Mouse (Mus musculus): ENCODE measurements at regions not wholly inside any gene's neighbourhood (a gene's known extent, or its start where the extent isn't known, plus 50 kb on each side); places are given as distances from the start of the nearest gene placed in this dataset.
A peak's percentile ranks its signal among the peaks of the same experiment; 100 is the strongest.
"Not testable (repeated sequence)": the region's sequence is repeated elsewhere in the genome, so short reads cannot be mapped to it uniquely, and the experiment has no call there.

DNA sequence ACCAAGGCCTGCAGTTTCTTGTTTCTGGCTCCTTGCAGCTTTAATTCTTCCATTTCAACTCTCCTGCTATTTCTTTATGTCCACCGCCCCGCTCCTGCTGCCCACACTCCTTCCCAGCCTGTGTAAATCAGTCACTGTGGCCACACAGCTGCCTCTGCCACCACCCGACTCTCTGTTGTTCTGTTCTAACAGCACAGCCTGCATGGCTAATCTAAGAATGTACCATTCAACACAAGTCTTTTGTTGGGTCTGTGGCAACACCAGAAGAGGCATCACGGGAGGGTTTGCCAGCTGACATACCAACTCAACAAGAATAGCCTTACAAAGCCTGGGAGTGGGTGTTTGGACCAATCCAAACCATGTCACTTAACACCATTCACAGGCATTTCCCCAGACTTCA is 264.9 kb upstream of the Pum3 start:
- no peak for DNase-seq

DNA sequence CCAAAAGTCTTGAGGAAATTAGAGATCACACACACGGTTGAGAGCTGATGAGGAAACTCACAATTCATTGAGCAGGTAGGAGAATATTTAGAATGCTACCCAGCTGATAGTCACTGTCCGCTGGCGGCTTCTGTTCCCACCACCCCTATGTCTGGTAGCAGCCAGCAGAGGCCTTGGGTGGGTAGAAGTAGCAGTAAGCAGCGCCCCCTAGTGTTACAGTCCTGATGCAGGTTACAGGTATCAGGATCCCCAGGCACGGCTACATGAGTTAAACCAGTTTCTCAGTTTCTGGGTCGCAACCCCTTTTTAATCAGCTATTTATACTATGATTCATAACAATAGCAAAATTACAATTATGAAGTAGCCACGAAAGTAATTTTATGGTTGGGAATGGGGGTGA is 264.1 kb upstream of the Pum3 start:
- no peak for DNase-seq

DNA sequence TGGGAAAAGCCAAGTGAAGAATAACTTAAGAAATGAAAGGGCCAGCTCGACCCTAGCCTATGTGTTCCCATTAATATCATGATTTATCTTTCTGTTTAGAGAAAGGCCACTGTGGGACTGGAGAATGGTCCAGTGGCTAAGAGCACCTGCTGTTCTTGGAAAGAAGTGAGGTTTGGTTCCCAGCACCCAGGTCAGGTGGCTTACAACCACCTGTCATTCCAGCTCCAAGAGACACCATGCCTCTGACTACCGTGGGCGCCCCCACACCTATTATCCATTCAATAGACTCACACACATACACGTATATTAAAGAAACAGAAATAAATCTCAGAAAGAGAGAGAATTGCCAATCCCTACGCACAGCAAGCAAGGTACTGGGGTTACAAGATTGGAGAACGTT is 263.3 kb upstream of the Pum3 start:
- no peak for DNase-seq

DNA sequence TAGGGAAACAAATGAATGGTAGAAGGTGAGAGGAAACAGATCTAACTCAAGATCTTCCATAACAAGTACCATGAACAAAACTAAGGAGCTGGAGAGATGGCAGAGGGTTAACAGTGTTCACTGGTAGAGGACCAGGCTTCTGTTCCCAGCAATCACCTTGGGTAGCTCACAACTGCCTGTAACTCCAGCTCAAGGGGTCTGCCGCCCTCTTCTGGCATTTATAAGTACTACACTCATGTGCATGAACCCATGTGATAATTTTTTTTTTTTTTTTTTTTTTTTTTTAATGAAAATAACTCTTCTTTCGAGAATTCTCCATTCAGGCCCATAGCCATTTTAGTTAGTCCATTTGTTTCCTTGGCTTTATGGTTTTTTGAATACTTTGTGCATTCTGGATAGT is 253.8 kb upstream of the Pum3 start:
- DNase-seq: no peak

DNA sequence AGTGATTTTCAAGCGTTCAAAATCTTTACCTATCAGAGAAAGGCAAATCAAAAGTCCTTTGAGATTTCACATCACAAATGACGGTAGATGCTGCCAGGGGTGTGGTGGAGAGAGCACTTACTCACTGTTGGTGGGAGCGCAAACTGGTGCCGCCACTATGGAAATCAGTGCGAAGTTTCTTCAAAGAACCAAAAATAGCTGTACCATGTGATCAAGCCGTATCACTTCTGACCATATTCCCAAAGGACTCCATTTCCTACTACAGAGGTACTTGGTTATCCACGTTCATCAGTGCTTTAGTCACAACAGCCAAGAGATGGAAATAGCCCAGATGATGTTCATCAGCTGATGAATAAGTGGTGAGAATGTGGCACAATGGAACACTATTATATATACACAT is 249.8 kb upstream of the Pum3 start:
- no peak for DNase-seq

DNA sequence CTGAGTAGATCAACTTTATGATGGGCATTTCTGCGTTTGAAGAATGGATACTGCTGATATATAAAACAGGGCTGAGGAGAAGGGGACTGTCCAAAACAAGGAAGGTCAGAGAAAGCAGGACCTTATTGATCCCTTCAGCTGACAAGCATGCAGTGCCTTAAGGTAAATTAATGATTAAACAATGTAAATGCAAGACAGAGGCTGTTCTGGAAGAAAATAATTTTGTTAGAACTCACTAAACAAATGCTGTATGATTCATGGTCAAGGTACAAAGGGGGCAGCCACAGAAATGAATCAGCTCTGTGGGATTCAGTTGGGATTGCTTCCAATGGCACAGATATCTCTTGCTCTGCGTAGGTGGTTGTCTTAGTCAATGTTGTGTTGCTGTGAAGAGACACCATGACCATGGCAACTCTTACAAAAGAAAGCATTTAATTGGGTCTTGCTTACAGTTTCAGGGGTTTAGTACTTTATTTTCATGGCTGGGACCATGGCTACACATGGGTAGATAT is 243.1 kb upstream of the Pum3 start:
- no peak for DNase-seq

DNA sequence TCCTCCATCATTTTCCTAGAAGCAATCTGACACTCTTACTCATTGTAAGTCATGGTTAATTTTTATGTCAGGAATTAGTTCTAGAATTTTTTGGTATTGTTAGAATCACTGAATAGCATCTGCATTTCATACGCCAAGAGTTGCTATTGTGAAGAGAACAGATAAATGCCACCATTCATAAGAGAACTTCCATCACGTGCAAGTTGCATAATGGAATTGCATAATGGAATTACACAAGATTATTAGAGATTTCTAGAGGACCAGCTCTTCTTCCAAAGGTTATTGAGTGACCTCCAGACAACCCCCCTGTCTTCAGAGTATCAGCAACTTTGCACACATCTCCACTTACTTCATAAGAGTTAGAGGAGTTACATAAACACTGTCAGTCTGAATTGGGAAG is 233.7 kb upstream of the Pum3 start:
- no peak for DNase-seq

DNA sequence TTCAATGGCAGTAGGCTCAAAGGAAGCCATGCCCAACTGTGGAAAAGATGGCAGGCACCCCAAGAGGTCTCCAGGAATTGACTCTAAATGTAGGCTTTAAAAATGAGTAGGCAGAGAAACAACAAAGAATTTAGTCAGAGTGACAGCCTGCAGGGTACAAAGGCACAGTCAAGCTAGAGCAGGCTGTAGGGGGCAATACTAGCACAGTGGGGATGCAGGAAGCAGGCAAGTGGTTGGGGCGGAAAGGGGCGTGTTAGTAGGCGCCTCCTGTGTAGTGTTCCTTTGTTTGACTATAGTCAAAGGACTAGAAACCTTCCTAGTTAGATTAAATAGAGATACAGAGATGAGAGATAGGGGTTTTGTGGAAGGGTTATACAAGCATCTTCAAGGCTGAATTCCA is 211.4 kb upstream of the Pum3 start:
- no peak for DNase-seq

DNA sequence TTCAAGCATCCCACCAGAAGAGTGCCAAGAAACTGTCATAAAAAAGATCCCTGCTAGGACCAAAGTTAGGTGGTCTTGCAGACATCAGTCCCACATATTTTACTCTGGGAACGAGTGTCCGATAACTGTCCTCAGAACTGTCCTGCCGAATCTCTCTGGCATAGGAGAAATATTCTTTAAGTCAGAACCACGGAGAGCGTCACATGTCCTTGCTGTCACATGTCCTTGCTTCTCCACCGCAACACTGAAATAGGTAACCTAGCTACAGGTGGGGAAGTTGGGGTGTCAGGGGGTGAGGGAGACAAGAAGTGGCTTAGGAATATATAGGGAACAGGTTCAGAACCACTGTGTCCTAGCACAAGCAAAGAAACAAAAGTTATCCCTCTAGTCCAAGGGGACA is 203.5 kb upstream of the Pum3 start:
- DNase-seq: no peak

DNA sequence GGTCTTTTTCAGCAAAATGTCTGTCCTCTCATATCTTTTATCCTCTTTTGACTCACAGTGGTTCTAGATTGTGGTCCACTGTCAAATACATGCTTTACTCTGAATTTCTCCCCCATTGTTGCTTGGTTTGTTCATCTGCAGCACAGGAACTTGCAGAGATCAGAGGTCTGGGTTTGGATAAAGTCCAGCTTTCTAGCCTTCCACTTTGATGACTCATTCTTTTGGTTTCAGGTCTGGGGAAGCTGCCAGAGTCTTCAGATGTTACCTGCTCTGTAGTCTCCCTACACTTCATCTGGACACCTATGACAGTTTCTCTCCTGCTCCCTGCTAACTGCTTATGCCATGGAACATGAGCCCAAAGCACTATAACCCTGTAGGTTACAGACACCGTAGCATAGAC is 198.0 kb upstream of the Pum3 start:
- no peak for DNase-seq

DNA sequence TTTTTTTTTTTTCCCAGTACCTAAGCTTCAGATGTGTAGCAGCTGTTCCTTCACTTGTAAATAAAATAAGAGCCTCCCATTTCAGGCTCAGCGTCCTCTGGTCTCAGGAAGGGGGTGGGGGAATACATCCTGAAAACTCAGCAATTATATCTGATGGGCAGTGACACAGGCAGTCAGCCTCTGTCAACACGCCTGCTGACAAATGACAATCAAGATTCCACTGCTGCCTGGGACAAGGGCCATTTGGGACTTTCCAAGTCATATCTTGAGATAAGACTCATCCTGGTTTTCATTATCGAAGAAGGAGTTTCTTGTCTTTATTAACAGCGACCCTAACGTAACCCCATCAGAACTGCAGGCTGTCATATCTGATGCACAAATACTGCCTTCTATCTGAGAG is 187.9 kb upstream of the Pum3 start:
- DNase-seq: no peak

DNA sequence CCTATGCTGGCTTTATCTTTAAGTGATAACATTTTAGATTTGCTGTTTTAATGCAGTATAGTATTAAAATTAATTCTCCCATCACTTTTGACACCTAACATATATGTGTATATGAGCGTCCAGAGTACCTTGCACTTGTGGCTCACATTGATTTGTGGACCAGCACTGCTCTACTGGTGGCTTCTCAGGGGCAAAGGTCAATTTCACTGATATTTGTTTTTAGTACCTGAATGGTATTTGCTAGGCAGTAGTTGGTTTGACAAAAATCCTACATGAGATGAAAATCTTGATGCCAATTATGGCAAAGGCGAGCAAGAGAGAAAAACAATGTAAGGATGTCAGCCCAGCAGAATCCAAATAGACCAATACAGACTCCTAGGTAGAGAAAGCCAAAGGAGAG is 177.3 kb upstream of the Pum3 start:
- DNase-seq: no peak

DNA sequence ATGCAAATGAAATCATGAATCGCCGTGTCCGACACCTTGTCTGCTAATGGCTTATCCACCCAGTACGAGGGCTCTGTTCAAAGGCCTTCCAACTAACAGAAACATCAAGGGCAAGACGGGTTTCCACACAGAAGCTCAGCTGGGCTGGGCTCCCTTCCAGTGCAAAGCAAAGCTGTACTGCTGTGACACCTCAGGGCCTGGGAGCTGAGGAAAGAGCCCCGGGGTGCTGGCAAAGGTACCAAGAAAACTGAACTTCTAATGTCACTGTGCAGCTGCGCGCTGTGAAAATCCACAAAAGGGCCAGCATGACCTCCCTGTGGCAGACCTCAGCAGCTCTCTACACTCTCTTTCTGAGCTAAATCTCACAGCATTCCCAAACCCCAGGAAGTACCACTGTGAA is 173.7 kb upstream of the Pum3 start:
- DNase-seq: no peak

DNA sequence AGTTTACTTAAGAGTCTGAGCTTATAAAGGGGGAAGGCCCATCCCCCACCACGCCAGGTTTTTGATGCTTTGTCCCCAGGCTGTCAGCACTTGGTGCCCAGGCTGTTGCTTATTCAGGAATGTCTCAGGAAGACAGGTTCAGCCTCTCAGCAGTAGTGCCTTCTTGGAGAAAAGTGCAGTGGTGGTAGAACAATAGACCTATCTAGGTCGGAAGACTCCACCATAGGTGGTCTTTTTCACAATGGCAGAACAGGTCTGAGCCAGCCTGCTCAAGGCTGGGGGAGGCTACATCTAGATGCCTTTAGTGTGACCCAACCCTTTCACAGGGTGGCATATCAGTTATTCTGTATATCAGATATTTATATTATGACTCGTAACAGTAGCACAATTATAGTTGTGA is 171.9 kb upstream of the Pum3 start:
- DNase-seq: no peak

DNA sequence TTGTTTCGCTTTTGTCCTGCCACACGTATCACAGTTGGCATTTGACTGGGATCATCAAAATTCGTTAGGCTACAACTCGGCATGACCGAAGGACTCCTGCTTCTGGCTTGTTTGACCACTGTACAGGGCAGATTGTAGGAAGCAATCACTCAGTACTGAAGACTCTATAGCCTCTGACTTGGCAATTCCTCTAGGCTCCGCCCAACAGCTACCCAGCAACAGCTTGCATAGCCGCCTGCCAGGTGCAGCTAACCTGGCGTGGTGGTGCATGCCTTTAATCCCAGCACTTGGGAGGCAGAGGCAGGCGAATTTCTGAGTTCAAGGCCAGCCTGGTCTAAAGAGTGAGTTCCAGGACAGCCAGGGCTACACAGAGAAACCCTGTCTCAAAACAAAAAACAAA is 170.8 kb upstream of the Pum3 start:
- DNase-seq: not testable (repeated sequence)

DNA sequence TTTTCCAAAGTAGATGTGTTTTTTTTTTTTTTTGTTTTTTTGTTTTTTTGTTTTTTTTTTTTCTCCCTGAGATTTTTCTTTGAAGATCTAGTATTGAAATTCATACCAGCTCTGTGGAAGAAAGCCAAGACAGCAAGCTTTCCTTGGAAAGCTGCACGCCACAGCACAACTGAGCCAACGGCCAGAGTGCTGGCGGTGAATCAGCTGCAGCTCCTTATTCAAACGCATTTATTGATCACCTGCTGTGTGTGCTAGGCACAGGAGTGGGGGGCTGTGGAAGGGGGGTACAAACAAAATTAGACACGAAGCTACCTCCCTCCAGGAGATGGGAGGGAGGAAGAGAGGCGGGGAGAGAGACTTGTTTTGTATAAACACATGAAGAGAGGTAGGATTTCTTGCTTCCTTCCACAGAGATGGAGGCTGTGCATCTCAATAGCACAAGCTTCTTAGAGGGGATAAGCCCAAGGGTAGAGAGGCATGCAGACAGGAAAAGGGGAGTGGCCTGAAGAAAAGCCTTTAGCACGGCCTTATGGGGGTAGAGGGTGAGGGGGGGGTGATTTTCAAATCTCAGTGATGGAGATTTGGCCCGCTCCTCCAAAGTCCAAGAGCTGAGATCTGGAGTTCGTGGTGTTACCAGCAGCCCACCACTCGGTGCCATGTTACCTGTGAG is 170.1 kb upstream of the Pum3 start:
- DNase-seq: peak; percentile 2

DNA sequence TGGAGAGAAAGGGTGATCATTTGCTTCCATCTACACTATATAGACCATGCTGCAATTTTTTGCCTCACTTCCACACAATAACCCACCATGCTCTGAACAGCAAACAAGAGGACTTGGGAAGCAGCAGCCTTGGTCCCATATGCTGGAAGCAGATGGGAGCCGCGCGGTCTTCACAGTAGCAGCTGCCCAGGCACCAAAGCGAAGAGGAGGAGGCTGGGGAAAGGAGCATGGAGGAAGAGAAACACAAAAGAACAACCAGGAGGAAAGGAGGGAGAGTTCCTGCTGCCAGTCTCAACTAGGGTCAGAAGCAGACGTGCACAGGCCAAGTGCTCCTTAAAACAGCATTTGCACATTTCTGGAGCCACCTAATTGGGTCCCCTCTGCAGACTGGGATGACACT is 168.7 kb upstream of the Pum3 start:
- no peak for DNase-seq

DNA sequence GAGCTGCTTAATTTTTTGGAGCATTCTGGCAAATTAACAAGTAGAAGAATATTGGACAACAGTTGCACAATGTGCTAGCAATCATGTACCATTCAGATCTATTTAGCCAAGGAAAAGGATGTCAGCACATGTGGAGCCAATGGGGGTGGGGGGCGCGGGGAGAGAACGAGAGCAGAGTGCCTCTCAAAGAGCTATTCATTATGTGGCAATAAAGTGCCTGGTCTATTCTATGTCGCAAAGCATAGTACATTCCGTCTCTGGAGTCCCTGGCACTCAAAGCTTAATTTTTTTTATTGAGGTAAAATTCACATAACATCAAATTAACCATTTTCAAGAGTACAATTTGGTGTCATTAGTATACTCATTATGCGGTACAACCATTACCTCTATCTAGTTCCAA is 155.9 kb upstream of the Pum3 start:
- DNase-seq: no peak

DNA sequence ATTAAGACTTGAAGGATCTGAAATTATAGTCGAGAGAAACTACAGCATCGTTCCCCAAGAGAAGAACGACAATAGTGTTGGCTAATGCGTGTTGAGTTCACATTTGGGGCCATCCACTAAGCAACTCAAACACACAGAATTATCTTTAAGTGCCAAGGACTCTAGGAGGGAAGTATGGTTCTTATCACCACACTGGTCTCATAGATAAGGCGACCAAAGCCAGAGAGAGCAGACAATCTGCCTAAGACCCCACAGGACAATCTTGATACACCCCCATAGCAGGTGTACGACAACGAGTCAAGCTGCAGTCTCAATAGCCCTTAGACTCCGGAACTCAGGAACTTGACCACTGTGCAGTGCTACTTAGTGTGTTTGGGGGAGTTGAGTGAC is 152.5 kb upstream of the Pum3 start:
- DNase-seq: no peak

DNA sequence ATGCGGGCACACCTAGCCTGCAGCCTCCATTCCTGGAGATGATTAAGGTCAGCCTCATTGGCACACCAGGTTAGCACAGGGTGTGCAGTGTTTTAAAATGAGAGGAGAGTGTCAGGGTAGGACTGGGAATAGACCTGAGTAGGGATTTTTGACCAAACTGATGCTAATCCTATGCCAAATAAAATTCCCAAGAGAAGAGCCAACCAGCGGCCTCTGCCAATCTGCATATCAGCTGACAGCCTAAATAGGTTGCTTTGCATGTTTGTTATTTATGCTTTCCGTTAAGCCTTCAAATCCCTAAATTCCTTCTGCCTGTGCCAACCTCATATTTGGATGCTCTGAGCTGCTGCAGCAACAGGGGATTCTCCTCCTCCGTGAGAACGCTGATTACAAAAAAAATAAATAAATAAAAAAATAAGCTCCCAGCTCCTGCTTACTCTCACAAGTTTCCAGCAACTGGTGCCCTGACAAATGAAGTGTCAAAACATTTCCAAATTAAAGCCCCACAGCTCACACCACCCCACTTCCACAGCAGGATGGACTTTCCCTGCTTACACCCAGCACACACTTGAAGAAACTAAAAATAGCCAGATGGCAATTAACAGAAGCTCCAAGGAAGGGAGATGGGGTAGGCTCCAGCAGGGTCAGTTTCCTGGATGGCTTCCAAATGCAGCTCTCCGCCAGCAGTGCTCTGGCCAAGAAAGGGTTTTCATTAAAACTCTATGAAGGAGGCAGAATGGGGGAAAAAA is 151.9 kb upstream of the Pum3 start:
- peak; percentile 28 for DNase-seq

DNA sequence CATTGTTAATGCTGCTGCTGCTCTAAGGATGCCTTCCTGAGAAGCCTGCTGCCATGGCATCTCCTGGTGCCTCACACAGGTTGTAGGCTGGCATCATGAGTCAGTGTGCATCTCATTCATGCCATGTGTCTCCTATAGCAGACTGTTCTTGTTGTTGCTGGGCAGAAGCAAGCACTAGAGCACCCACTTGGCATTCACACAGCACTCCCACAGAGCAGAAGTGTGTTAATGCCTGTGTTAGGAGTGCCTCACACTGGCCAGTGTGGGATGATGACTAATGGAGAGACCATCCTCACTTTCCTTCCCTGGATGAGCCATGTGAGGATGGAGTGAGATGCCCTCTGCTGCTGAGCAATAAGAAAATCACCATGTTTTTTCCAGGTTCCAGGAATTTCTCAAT is 146.9 kb upstream of the Pum3 start:
- DNase-seq: no peak

DNA sequence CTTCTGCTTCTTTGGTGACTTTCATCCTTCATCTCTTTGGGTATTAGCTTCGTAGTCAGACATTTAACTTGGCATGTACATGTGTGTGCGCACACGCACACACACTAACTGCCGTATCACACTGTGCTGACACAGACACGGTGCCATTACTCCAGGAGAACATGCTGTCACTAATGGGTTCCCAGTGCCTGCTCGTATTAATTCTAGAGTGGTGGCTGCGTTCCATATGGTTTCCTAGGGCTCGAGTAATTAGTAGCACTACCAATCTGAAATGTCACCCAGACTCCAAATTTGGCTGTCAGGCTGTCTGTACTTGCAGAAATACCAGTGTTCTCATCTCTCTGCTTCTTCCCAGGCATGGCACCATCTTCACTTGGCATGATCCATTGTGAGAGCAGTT is 137.3 kb upstream of the Pum3 start:
- no peak for DNase-seq

DNA sequence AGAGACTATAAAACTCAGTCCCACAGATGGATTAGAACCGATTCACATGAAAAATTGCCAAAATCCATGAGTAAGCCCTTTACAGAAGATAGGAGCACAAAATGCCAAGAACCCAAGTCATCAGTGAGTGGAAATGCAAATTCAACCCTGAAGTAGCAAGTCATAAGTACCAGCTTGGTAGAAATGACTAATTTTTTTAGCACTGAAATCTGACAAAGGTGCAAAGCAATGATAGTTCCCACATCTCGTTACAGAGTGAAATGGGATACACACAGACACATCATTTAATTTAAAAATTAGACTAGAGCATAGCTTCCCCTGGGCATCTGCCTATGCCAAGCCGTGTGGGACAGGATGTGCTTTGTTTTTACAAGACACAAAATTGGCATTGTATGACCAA is 136.4 kb upstream of the Pum3 start:
- DNase-seq: no peak

DNA sequence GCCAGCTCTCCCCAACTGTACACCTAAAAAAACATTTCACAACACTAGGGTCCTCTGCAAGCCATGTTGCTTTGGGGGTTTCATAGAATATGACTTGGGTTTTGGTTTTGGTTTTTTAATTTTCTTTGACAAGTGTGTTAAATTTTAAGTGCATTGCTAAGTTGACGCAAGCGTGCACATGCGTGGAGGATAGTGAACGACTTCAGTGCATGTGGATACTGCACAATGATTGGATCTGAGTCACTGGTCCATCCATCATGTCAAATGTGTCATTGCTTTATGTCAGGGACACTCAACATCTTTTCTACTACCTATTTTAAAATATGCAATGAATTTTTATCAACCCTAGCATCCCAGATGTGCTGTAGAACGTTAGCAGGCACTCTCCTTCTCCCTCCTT is 134.5 kb upstream of the Pum3 start:
- DNase-seq: no peak

DNA sequence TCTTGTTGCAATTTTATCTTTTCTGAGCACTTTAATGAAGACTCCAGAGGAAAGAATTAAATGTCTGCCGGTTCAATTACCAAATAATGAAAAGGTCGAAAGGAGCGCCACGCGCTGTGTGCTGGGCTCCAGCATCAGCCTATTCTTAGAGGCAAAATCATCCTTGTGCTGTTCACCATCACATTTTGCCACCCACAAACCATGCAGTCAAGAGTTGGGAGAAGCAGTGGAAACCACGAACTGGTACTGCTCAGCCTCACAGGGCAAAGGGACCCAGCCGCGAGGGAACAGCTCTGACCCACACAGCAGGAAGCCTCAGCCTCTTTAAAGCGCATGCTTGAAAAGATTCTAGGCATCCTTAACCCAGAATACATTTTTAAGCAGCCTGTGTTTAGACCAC is 134.0 kb upstream of the Pum3 start:
- no peak for DNase-seq

Measured in cerebellum, adult 9-10 months (tissue).